Mouse (Mus musculus) hindbrain, embryonic 15.5 days (tissue): ENCODE data around the gene Rgs13. TPM values are rescaled to one million over a fixed set of nuclear protein-coding genes. Genes with fewer than 3 reads are reported as not detected.

ENCODE experiments used
- polyA plus RNA-seq: library from polyadenylated mRNA; unstranded; fragments of >200 nt; fragmentation: Nextera tagmentation; extraction: Ambion mirVana; gene quantifications from 2 replicates; pipeline ENCODE4 v1.2.1, GENCODE M21; 2015

The Rgs13 gene
- polyA plus RNA-seq, 1 experiment from 2014 or later = 0.48 TPM

Other genes with a start within 250 kb of the Rgs13 start
- 102 and 111 TPM in 2 replicates for gene Rgs2, start 173.2 kb downstream of the Rgs13 start, polyA plus RNA-seq
- gene Rgs1, start 71.9 kb upstream of the Rgs13 start, polyA plus RNA-seq = 0.30 TPM in 1 of 2 replicates, not detected in the other